Mouse (Mus musculus): Measurements from ENCODE around the gene D17Wsu92e. TPM values are rescaled to one million over a fixed set of nuclear protein-coding genes. Genes with fewer than 3 reads are reported as not detected.

D17Wsu92e gene
- polyA plus RNA-seq, 1 experiment from 2014 or later = 12.7 TPM

DNA sequence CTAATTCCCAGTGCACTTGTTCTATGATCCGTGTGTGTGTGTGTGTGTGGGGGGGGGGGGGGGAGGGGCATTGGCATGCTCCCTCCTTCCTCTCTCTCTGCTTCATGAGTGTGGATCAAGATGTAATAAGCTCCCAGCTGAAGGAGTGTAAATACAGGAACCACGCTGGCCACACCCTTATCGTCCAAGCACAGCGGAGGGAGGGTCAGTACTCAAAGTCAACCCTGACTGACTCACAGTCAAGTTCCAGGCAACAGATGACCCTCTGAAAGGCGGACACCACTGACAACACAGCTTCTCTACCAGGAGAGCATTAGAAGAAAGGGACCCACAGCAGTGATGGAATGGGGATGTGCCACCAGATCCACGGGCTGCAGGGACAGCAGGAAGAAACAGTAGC, 42.6 kb downstream of the D17Wsu92e start:
- no peak overlapping the region for H3K4me3 ChIP-seq (ENCODE audit: low read depth, low read length)
- ATAC-seq (replicated peaks; ENCODE audit: insufficient number of reproducible peaks, low FRiP score, low TSS enrichment, low read depth) = no peak
- no peaks in the 10 kb centered on the region for H3K4me1 ChIP-seq (ENCODE audit: control insufficient read depth, insufficient read depth, low read length)
- no peaks in the 10 kb centered on the region for H3K27me3 ChIP-seq (ENCODE audit: control insufficient read depth, insufficient read depth, low read length)
- no peak overlapping the region for H3K27ac ChIP-seq (replicated peaks; ENCODE audit: low read depth, low read length)
- no peak overlapping the region for H3K4me2 ChIP-seq (ENCODE audit: low read depth, low read length)
- H3K36me3 ChIP-seq (replicated peaks; ENCODE audit: control insufficient read depth, insufficient read depth, low read depth, low read length) = no peaks in the 10 kb centered on the region
- 81% methylated on average over 6 of the region's 6 CpGs for WGBS
- H3K9me3 ChIP-seq (replicated peaks; ENCODE audit: control insufficient read depth, low read length) = no peaks in the 10 kb centered on the region
- H3K9ac ChIP-seq (replicated peaks; ENCODE audit: low read length) = no peak overlapping the region
- no peak for DNase-seq (ENCODE audit: low spot score)

DNA sequence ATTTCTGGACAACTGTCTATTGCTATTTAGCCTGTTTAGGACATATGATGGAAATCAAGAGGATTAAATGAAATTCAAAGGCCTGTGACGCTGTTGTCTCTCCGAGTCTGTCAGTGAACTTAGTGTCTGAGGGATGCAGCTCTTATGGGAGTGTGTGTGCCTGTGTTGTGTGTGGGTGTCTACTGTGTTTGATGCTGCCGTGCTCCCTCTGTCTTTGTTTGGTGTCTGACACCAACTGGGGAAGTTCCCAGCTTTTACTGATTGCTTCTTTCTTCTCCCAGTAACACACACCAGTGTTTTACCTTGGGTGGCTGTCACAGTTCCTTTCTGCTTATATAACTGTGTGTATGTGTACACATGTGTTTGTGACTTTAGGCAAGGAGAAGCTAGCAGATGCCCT, 46.2 kb downstream of the D17Wsu92e start:
- 89% methylated on average over 3 of the region's 3 CpGs for WGBS
- H3K4me3 ChIP-seq (ENCODE audit: low read depth, low read length) = no peak overlapping the region
- H3K27ac ChIP-seq (replicated peaks; ENCODE audit: low read depth, low read length) = no peak overlapping the region
- DNase-seq (ENCODE audit: low spot score) (no peak), ATAC-seq (replicated peaks; ENCODE audit: insufficient number of reproducible peaks, low FRiP score, low TSS enrichment, low read depth) (no peak)
- H3K9me3 ChIP-seq (replicated peaks; ENCODE audit: control insufficient read depth, low read length) = no peaks in the 10 kb centered on the region
- H3K9ac ChIP-seq (replicated peaks; ENCODE audit: low read length) = no peak overlapping the region
- H3K4me1 ChIP-seq (ENCODE audit: control insufficient read depth, insufficient read depth, low read length) = no peaks in the 10 kb centered on the region
- no peaks in the 10 kb centered on the region for H3K36me3 ChIP-seq (replicated peaks; ENCODE audit: control insufficient read depth, insufficient read depth, low read depth, low read length)
- H3K4me2 ChIP-seq (ENCODE audit: low read depth, low read length) = no peak overlapping the region
- H3K27me3 ChIP-seq (ENCODE audit: control insufficient read depth, insufficient read depth, low read length) = no peaks in the 10 kb centered on the region

DNA sequence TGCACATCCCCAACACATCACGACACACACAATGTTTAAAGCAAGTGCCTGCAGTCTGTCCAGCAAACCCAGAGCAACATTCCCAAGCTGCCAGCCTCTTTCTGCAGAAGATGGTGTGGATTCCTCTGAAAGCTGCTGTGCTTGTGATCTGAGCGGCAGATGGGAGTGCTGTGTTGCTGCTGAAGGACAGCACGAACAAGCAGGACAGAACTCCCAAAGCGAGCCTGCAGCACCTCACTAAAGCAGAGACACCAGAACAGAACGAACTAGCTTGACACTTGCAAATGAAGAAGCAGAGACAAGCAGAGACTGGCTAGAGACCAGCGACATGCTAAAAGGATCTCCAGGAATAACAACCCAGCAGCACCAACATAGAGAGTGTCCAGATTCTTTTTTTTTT, 48.8 kb downstream of the D17Wsu92e start:
- ATAC-seq (replicated peaks; ENCODE audit: insufficient number of reproducible peaks, low FRiP score, low TSS enrichment, low read depth) (no peak), DNase-seq (ENCODE audit: low spot score) (no peak)
- Histone ChIP-seq H3K4me1 (ENCODE audit: control insufficient read depth, insufficient read depth, low read length) (no peaks in the 10 kb centered on the region), H3K9me3 (replicated peaks; ENCODE audit: control insufficient read depth, low read length) (no peaks in the 10 kb centered on the region), H3K9ac (replicated peaks; ENCODE audit: low read length) (no peak overlapping the region), H3K36me3 (replicated peaks; ENCODE audit: control insufficient read depth, insufficient read depth, low read depth, low read length) (no peaks in the 10 kb centered on the region; the same call in 1 of the 2 replicates), H3K27ac (replicated peaks; ENCODE audit: low read depth, low read length) (no peak overlapping the region), H3K4me3 (ENCODE audit: low read depth, low read length) (no peak overlapping the region), H3K4me2 (ENCODE audit: low read depth, low read length) (no peak overlapping the region), H3K27me3 (ENCODE audit: control insufficient read depth, insufficient read depth, low read length) (no peaks in the 10 kb centered on the region)
- 87% methylated on average over 6 of the region's 6 CpGs for WGBS

DNA sequence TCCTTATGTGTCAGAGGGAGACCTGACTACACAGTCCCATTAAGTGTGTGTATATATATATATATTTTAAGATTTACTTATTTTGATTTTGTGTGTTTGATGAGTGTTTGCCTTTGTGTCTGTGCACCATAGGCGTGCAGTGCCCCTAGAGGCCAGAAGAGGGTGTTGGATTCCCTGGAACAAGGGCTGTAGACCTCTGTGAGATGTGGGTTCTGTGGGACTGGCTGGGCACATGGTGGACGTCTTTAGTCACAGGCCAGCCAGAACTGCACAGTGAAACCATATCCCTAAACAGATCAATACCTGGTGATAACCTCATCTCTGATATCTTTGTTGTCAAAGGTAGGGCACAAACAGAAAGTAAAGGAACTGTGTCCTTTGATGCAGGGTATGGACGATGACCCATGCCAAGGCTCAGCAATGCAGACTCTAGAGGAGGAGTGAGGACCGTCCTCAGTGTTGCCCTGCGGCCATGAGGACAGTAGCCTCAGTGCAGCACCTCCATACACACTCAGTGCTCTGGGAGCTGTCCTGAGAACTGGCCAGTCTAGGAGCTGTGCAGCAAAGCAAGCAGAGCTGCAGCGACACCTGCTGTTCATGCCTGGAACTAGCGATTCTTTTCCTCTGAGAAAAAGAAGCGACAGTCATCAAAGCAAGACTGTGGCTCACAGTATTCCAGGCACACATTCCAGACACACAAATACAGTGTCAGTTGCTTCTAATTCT, 51.5 kb downstream of the D17Wsu92e start:
- 63% methylated on average over 8 of the region's 8 CpGs for WGBS
- Histone ChIP-seq H3K27ac (replicated peaks; ENCODE audit: low read depth, low read length) (no peak overlapping the region), H3K4me3 (ENCODE audit: low read depth, low read length) (no peak overlapping the region), H3K9me3 (replicated peaks; ENCODE audit: control insufficient read depth, low read length) (peaks cover 3% of the 10 kb centered on the region; the same call in 1 of the 2 replicates), H3K4me1 (ENCODE audit: control insufficient read depth, insufficient read depth, low read length) (no peaks in the 10 kb centered on the region), H3K36me3 (replicated peaks; ENCODE audit: control insufficient read depth, insufficient read depth, low read depth, low read length) (peaks cover 12% of the 10 kb centered on the region), H3K9ac (replicated peaks; ENCODE audit: low read length) (no peak overlapping the region), H3K4me2 (ENCODE audit: low read depth, low read length) (no peak overlapping the region), H3K27me3 (ENCODE audit: control insufficient read depth, insufficient read depth, low read length) (no peaks in the 10 kb centered on the region)
- DNase-seq (ENCODE audit: low spot score) (peak; percentile 81), ATAC-seq (replicated peaks; ENCODE audit: insufficient number of reproducible peaks, low FRiP score, low TSS enrichment, low read depth) (peak; percentile 77; the same call in 1 of the 2 replicates)

DNA sequence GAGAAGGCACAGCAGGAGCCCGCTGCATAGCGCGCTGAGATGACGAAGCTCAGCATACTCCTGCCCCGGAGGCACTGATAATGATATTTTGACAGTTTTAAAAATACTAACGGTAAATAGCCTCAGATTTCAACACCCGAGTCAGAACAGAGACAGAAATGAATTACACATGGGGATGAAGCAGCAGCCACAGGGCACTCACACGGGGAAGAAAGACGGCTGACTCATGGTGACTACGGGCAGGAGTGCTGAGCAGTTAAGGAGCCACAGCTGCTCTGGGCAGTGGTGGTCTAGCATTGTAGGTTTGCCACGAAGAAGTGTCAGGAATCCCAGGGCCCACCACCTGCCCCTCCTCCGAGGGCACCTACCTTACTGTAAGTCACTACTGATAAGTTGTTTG, 52.9 kb downstream of the D17Wsu92e start:
- Histone ChIP-seq H3K9me3 (replicated peaks; ENCODE audit: control insufficient read depth, low read length) (peaks cover 3% of the 10 kb centered on the region; the same call in 1 of the 2 replicates), H3K4me3 (ENCODE audit: low read depth, low read length) (no peak overlapping the region), H3K4me1 (ENCODE audit: control insufficient read depth, insufficient read depth, low read length) (no peaks in the 10 kb centered on the region), H3K27me3 (ENCODE audit: control insufficient read depth, insufficient read depth, low read length) (no peaks in the 10 kb centered on the region), H3K9ac (replicated peaks; ENCODE audit: low read length) (no peak overlapping the region), H3K27ac (replicated peaks; ENCODE audit: low read depth, low read length) (no peak overlapping the region), H3K4me2 (ENCODE audit: low read depth, low read length) (no peak overlapping the region), H3K36me3 (replicated peaks; ENCODE audit: control insufficient read depth, insufficient read depth, low read depth, low read length) (peaks cover 12% of the 10 kb centered on the region)
- ATAC-seq (replicated peaks; ENCODE audit: insufficient number of reproducible peaks, low FRiP score, low TSS enrichment, low read depth) = no peak
- WGBS = 83% methylated on average over 12 of the region's 12 CpGs
- DNase-seq (ENCODE audit: low spot score) = no peak

DNA sequence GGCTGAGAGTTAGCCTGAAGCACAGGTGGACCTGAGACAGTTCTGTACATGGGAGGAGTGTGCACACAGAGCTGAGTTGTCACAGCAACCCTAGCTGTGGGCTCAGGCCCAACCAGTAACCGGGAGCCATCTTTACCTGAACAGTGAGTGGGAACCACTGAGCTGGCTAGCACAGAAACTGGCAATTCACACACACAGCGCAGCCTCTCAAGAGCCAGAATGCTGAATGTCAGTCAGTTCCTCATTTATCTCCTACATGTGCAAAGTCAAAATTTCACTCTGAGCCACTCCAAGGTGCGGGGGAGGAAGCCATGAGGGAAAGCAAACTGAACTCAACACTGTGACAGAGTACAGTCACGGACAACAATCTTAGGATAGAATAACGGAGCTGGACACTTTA, 53.3 kb downstream of the D17Wsu92e start:
- Histone ChIP-seq H3K4me1 (ENCODE audit: control insufficient read depth, insufficient read depth, low read length) (no peaks in the 10 kb centered on the region), H3K36me3 (replicated peaks; ENCODE audit: control insufficient read depth, insufficient read depth, low read depth, low read length) (peaks cover 12% of the 10 kb centered on the region), H3K9me3 (replicated peaks; ENCODE audit: control insufficient read depth, low read length) (peaks cover 3% of the 10 kb centered on the region; the same call in 1 of the 2 replicates), H3K4me3 (ENCODE audit: low read depth, low read length) (no peak overlapping the region), H3K4me2 (ENCODE audit: low read depth, low read length) (no peak overlapping the region), H3K9ac (replicated peaks; ENCODE audit: low read length) (no peak overlapping the region), H3K27me3 (ENCODE audit: control insufficient read depth, insufficient read depth, low read length) (no peaks in the 10 kb centered on the region), H3K27ac (replicated peaks; ENCODE audit: low read depth, low read length) (no peak overlapping the region)
- 89% methylated on average over 5 of the region's 5 CpGs for WGBS
- DNase-seq (ENCODE audit: low spot score) (no peak), ATAC-seq (replicated peaks; ENCODE audit: insufficient number of reproducible peaks, low FRiP score, low TSS enrichment, low read depth) (no peak)

DNA sequence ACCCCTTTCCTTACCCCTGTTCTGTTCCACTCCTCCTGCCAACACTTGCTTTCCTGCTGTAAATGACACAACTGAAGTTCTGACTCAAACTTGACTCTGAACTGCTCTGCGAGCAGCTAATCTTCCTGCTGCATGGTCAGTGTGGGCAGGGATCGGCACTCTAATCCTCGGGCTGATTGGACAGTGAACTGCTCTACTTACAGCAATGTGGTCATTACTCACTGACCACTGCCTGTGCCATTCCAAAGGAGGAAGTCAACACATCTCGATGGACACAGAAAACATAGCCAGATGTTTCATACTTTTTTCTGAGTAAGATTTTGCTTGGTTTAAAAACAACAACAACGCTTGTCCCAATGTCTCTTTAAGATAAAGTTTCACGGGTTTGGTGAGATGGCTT, 55.4 kb downstream of the D17Wsu92e start:
- ATAC-seq (replicated peaks; ENCODE audit: insufficient number of reproducible peaks, low FRiP score, low TSS enrichment, low read depth) (no peak), DNase-seq (ENCODE audit: low spot score) (no peak)
- WGBS = 97% methylated on average over 6 of the region's 6 CpGs
- H3K4me2 ChIP-seq (ENCODE audit: low read depth, low read length) = no peak overlapping the region
- H3K27ac ChIP-seq (replicated peaks; ENCODE audit: low read depth, low read length) = no peak overlapping the region
- H3K4me3 ChIP-seq (ENCODE audit: low read depth, low read length) = no peak overlapping the region
- H3K4me1 ChIP-seq (ENCODE audit: control insufficient read depth, insufficient read depth, low read length) = no peaks in the 10 kb centered on the region
- no peaks in the 10 kb centered on the region for H3K27me3 ChIP-seq (ENCODE audit: control insufficient read depth, insufficient read depth, low read length)
- peaks cover 12% of the 10 kb centered on the region for H3K36me3 ChIP-seq (replicated peaks; ENCODE audit: control insufficient read depth, insufficient read depth, low read depth, low read length)
- H3K9me3 ChIP-seq (replicated peaks; ENCODE audit: control insufficient read depth, low read length) = peaks cover 3% of the 10 kb centered on the region; the same call in 1 of the 2 replicates
- no peak overlapping the region for H3K9ac ChIP-seq (replicated peaks; ENCODE audit: low read length)

DNA sequence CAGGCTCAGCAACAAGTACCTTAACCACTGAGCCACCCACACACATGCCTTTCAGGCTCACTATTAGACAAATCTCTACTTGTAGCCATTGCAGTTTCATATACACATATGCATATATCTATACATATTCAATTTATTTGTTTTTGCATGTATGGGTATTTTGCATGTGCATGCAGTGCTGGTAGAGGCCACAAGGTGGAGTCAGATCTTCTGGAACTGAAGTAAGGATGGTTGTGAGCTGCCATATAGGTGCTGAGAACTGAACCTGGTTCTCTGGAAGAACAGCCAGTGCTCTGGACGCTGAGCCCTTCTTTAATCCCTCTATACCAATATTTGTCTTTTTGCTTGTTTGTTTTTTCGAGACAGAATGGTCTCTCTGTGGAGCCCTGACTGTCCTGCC, 56.0 kb downstream of the D17Wsu92e start:
- H3K36me3 ChIP-seq (replicated peaks; ENCODE audit: control insufficient read depth, insufficient read depth, low read depth, low read length) = peaks cover 12% of the 10 kb centered on the region
- no peak overlapping the region for H3K9ac ChIP-seq (replicated peaks; ENCODE audit: low read length)
- H3K27ac ChIP-seq (replicated peaks; ENCODE audit: low read depth, low read length) = no peak overlapping the region
- no peak overlapping the region for H3K4me3 ChIP-seq (ENCODE audit: low read depth, low read length)
- ATAC-seq (replicated peaks; ENCODE audit: insufficient number of reproducible peaks, low FRiP score, low TSS enrichment, low read depth) (no peak), DNase-seq (ENCODE audit: low spot score) (no peak)
- 86% methylated on average over 2 of the region's 2 CpGs for WGBS
- H3K4me1 ChIP-seq (ENCODE audit: control insufficient read depth, insufficient read depth, low read length) = no peaks in the 10 kb centered on the region
- H3K27me3 ChIP-seq (ENCODE audit: control insufficient read depth, insufficient read depth, low read length) = no peaks in the 10 kb centered on the region
- no peak overlapping the region for H3K4me2 ChIP-seq (ENCODE audit: low read depth, low read length)
- H3K9me3 ChIP-seq (replicated peaks; ENCODE audit: control insufficient read depth, low read length) = peaks cover 3% of the 10 kb centered on the region; the same call in 1 of the 2 replicates

Measured in embryonic facial prominence, embryonic 11.5 days (tissue).